Mouse (Mus musculus) cortical plate, adult 2 months (tissue): ENCODE results near the gene Tmem199. TPM values are rescaled to one million over a fixed set of nuclear protein-coding genes. Genes with fewer than 3 reads are reported as not detected.

ENCODE experiments used
- H3K27ac ChIP-seq: fragments of 200-500 bp; 2 replicates; pipeline ENCODE4 v1.5.1; 2012; ENCODE audit warnings: low read length, control low read depth, inconsistent platforms; ENCODE audit not compliant: insufficient read depth
- H3K4me1 ChIP-seq: fragments of 200-500 bp; 2 replicates; pipeline ENCODE4 v1.6.1; 2011; ENCODE audit warnings: low read length; ENCODE audit not compliant: control insufficient read depth, insufficient read depth
- H3K4me3 ChIP-seq: fragments of 200-500 bp; 2 replicates; pipeline ENCODE4 v1.5.1; 2011; ENCODE audit warnings: mild to moderate bottlenecking, low read length, control low read depth; ENCODE audit not compliant: insufficient read depth
- CTCF ChIP-seq: fragments of 200-500 bp; IDR thresholded peaks from 2 replicates; pipeline ENCODE4 v1.5.1; 2011; ENCODE audit warnings: mild to moderate bottlenecking, control low read depth, low read length; ENCODE audit not compliant: insufficient read depth; ENCODE audit errors: extremely low read depth
- POLR2A ChIP-seq: fragments of 200-500 bp; IDR thresholded peaks from 2 replicates; pipeline ENCODE4 v1.6.1; 2011; ENCODE audit warnings: mild to moderate bottlenecking, low read length, control low read depth; ENCODE audit not compliant: insufficient read depth; ENCODE audit errors: extremely low read depth
- polyA plus RNA-seq: library from polyadenylated mRNA; depleted of rRNA; stranded (reverse); fragments of >200 nt; gene quantifications from 2 replicates; pipeline ENCODE4 v1.2.3, GENCODE M21; 2012; rRNA removed

Tmem199 gene
- 57.8 and 62.4 TPM in 2 replicates for polyA plus RNA-seq

- peak; percentile 83 for TF ChIP-seq POLR2A
- TF ChIP-seq CTCF: no peak
- H3K4me1 ChIP-seq: peaks cover 5% of the 10 kb centered on the region; the same call in 1 of the 2 replicates
- H3K27ac ChIP-seq: peak within 1 kb of the TSS; percentile 92
- peak within 1 kb of the TSS; percentile 52 for H3K4me3 ChIP-seq
Observed at GRCm38 (mm10) chr11:78512025-78512957, at the start of gene Tmem199, which contains the start of gene Poldip2. Gene Tmem199, minus strand, starts transcription at chr11:78512172. Gene Poldip2, plus strand, starts transcription at chr11:78512193.

- TF ChIP-seq POLR2A (no peak), CTCF (peak; percentile 90)
- H3K4me3 ChIP-seq: no peak overlapping the region
Observed at GRCm38 (mm10) chr11:78560447-78560846, 48.5 kb upstream of the Tmem199 start.

GRCm38 (mm10) chr11:78557241-78557640, 45.3 kb upstream of the Tmem199 start:
- H3K4me3 ChIP-seq: no peak overlapping the region
- H3K4me1 ChIP-seq: no peaks in the 10 kb centered on the region
- no peak overlapping the region for H3K27ac ChIP-seq
- TF ChIP-seq POLR2A: no peak
- TF ChIP-seq CTCF: peak; percentile 44

More at GRCm38 (mm10) chr11:78560447-78560846, 48.5 kb upstream of the Tmem199 start:
- peaks cover 2% of the 10 kb centered on the region; the same call in 1 of the 2 replicates for H3K4me1 ChIP-seq
- H3K27ac ChIP-seq: no peak overlapping the region

- TF ChIP-seq CTCF (no peak), POLR2A (no peak)
- no peak overlapping the region for H3K4me3 ChIP-seq
- H3K4me1 ChIP-seq: no peaks in the 10 kb centered on the region
- H3K27ac ChIP-seq: no peak overlapping the region
Observed at GRCm38 (mm10) chr11:78556070-78556469, 44.1 kb upstream of the Tmem199 start.

- no peak for TF ChIP-seq CTCF
- no peak for TF ChIP-seq POLR2A
- Histone ChIP-seq H3K27ac (no peak overlapping the region), H3K4me3 (no peak overlapping the region), H3K4me1 (no peaks in the 10 kb centered on the region)
Observed at GRCm38 (mm10) chr11:78555623-78556022, 43.7 kb upstream of the Tmem199 start.

- Histone ChIP-seq H3K27ac (no peak overlapping the region), H3K4me1 (no peaks in the 10 kb centered on the region), H3K4me3 (peak overlapping the region; percentile 66)
- TF ChIP-seq POLR2A (no peak), CTCF (no peak)
Observed at GRCm38 (mm10) chr11:78551059-78551398, 39.1 kb upstream of the Tmem199 start.

- Histone ChIP-seq H3K27ac (peak within 1 kb of the TSS; percentile 26; the same call in 1 of the 2 replicates), H3K4me1 (no peaks in the 10 kb centered on the region)
- TF ChIP-seq CTCF: no peak
- peak; percentile 80; the same call in 1 of the 2 replicates for TF ChIP-seq POLR2A
Observed at GRCm38 (mm10) chr11:78550168-78551058, 38.4 kb upstream of the Tmem199 start, which contains the start of gene Tmem97. Gene Tmem97, minus strand, starts transcription at chr11:78550777.

GRCm38 (mm10) chr11:78549491-78549987, 37.6 kb upstream of the Tmem199 start:
- Histone ChIP-seq H3K4me3 (peak overlapping the region; percentile 66; the same call in 1 of the 2 replicates), H3K27ac (no peak overlapping the region), H3K4me1 (no peaks in the 10 kb centered on the region)
- no peak for TF ChIP-seq POLR2A
- no peak for TF ChIP-seq CTCF

More at GRCm38 (mm10) chr11:78550168-78551058, 38.4 kb upstream of the Tmem199 start, which contains the start of gene Tmem97:
- peak within 1 kb of the TSS; percentile 66 for H3K4me3 ChIP-seq
